Mouse (Mus musculus) heart, adult 2 months (tissue): Measurements from ENCODE around the gene Fyn.

Experiments used
- CTCF ChIP-seq: fragments of 200-600 bp; IDR thresholded peaks from 2 replicates; pipeline ENCODE4 v1.8.1; 2022; ENCODE audit warnings: antibody characterized with exemption, mild to moderate bottlenecking, moderate library complexity
- EP300 ChIP-seq: fragments of 200-500 bp; IDR thresholded peaks from 2 replicates; pipeline ENCODE4 v1.6.1; 2011; ENCODE audit warnings: low read depth, low read length, control low read depth; ENCODE audit not compliant: insufficient read depth
- POLR2A ChIP-seq: fragments of 200-500 bp; IDR thresholded peaks from 2 replicates; pipeline ENCODE4 v1.6.1; 2011; ENCODE audit warnings: mild to moderate bottlenecking, low read depth, low read length, control low read depth; ENCODE audit not compliant: insufficient read depth

DNA sequence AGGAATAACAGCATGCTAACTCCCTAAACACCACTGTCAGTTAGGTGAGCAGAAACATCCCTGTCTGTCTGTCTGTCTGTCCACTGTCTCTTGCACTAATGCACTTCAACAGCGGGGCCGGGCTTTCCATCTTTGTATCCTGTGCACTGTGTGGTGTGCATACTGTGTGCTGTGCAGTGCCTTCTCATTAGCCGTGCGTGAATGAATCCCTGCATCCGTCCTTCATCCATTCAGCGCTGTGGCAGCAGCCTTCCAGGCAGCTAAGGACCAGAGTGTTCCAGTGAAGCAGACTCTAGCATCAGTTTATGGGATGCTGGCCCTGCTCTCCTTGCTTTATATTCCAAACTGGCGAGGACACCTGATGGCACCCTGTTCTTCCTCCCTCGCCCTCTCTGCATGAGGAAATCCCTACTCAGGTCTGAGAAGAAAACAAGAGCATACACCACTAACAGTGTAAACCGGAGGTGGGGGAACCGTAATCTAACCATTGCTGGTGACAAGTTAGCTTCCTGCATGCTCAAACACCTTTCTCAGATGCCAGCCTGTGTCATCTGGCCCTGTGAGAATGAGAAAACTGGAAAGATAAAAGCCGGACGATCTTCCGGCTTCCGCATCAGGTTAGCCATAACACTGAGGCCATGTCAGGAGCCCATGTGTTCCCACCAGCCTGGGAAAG lies 119.2 kb downstream of the Fyn start:
- TF ChIP-seq CTCF (no peak), POLR2A (no peak), EP300 (no peak)
